Mouse (Mus musculus) urinary bladder, postnatal 25 days (tissue): Measurements from ENCODE around the gene Abhd10.
A peak's percentile ranks its signal among the peaks of the same experiment; 100 is the strongest.

Source experiments
- DNase-seq: peaks from one replicate; pipeline ENCODE4 v3.0.0; 2022; ENCODE audit warnings: low spot score

Gene Abhd10

GRCm38 (mm10) chr16:45724742-45725102 is 18.0 kb downstream of the Abhd10 start:
- DNase-seq, result no peak

GRCm38 (mm10) chr16:45724061-45724741 is 18.6 kb downstream of the Abhd10 start, which contains the start of gene Tagln3:
TSS of gene Tagln3 (minus strand) at chr16:45724608.
- no peak for DNase-seq

GRCm38 (mm10) chr16:45723172-45723901 is 19.4 kb downstream of the Abhd10 start:
- DNase-seq, result no peak

- no peak for DNase-seq
These were observed 20.2 kb downstream of the Abhd10 start for GRCm38 (mm10) chr16:45722460-45722951.

- no peak for DNase-seq
These were observed 22.6 kb downstream of the Abhd10 start for GRCm38 (mm10) chr16:45720022-45720630.

GRCm38 (mm10) chr16:45718296-45718695 is 24.5 kb downstream of the Abhd10 start:
- DNase-seq, result no peak

- DNase-seq, result no peak
These were observed 28.1 kb downstream of the Abhd10 start for GRCm38 (mm10) chr16:45714489-45715150.

GRCm38 (mm10) chr16:45713878-45714277 is 28.9 kb downstream of the Abhd10 start:
- no peak for DNase-seq

GRCm38 (mm10) chr16:45713261-45713660 is 29.5 kb downstream of the Abhd10 start:
- no peak for DNase-seq

GRCm38 (mm10) chr16:45711263-45711662 is 31.5 kb downstream of the Abhd10 start:
- no peak for DNase-seq

- DNase-seq, result no peak
These were observed 43.5 kb downstream of the Abhd10 start for GRCm38 (mm10) chr16:45699301-45699700.

- no peak for DNase-seq
These were observed 44.8 kb downstream of the Abhd10 start for GRCm38 (mm10) chr16:45697996-45698395.

- no peak for DNase-seq
These were observed 47.2 kb downstream of the Abhd10 start for GRCm38 (mm10) chr16:45695445-45696160.

- DNase-seq, result no peak
These were observed 49.2 kb downstream of the Abhd10 start, which contains the start of gene Tmprss7 for GRCm38 (mm10) chr16:45693558-45693957. TSS of gene Tmprss7 (minus strand) at chr16:45693658.

- no peak for DNase-seq
These were observed 49.9 kb downstream of the Abhd10 start for GRCm38 (mm10) chr16:45692851-45693250.

GRCm38 (mm10) chr16:45690178-45690577 is 52.6 kb downstream of the Abhd10 start:
- DNase-seq, result no peak

GRCm38 (mm10) chr16:45686833-45687232 is 55.9 kb downstream of the Abhd10 start:
- DNase-seq, result no peak

- DNase-seq, result no peak
These were observed 57.5 kb downstream of the Abhd10 start for GRCm38 (mm10) chr16:45685295-45685694.

GRCm38 (mm10) chr16:45684815-45685214 is 57.9 kb downstream of the Abhd10 start:
- DNase-seq, result peak; percentile 73
